Mouse (Mus musculus): Measurements from ENCODE around the gene Sowahd.

GRCm38 (mm10) chrX:37022690-37023089 is 26.0 kb upstream of the Sowahd start:
- TF ChIP-seq POLR2A (IDR thresholded peaks at IDR 0.05; ENCODE audit: control insufficient read depth, extremely low read depth, insufficient read depth, low read length, poor library complexity), result no peak
- TF ChIP-seq CTCF (IDR thresholded peaks at IDR 0.05; ENCODE audit: borderline replicate concordance, control insufficient read depth, extremely low read depth, insufficient read depth, low read length, poor library complexity), result no peak

Data from thymus, adult 2 months (tissue).